Mouse (Mus musculus) gastrocnemius, postnatal 14 days (tissue): Measurements from ENCODE around the gene Nmrk2. TPM values are rescaled to one million over a fixed set of nuclear protein-coding genes. Genes with fewer than 3 reads are reported as not detected.
"Not testable (repeated sequence)": the region's sequence is repeated elsewhere in the genome, so short reads cannot be mapped to it uniquely, and the experiment has no call there.

Experiments used
- DNase-seq: peaks from one replicate; pipeline ENCODE4 v3.0.0; 2021; ENCODE audit warnings: mixed read lengths
- intact Hi-C: fragments of 180-260 bp; cut with DNase I; formaldehyde crosslinking; loops from one replicate; pipeline ENCODE4 v1.15.1; 2025; ENCODE audit warnings: low total_unique reads
- total RNA-seq, 2 experiments: library from RNA; stranded (reverse); gene quantifications; 2 replicates each; pipeline ENCODE4 v1.2.3; 2021

Gene Nmrk2
- total RNA-seq, 2 experiments from 2014 or later: 1.8 to 5.5 TPM

DNA sequence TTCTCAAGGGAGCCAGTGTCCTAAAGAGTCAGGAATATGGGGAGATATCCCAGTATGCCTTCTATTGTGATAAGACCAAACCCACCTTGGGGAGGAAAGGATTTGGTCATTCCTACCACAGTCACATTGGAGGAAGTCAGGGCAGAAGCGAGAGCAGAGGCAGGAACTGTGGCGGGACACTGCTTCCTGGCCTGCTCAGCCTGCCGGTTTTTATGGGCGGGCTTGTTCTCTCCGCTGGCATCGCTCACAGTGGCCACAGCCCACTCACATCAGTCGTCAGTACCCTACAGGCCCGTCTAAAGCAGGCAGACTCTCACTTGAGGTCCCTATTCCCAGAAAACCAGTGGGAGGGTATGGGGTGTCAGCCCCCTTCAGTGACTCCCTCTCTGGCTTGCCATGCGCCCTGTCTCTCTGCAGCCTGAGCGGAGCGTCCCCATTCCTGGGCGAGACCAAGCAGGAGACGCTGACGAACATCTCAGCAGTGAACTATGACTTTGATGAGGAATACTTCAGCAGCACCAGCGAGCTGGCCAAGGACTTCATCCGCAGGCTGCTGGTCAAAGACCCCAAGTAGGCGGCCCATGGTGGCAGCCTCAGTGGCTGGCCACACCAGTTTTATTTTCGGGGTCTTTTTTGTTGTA, 10.4 kb downstream of the Nmrk2 start:
- no peak for DNase-seq
- intact Hi-C loops: no loop called here

DNA sequence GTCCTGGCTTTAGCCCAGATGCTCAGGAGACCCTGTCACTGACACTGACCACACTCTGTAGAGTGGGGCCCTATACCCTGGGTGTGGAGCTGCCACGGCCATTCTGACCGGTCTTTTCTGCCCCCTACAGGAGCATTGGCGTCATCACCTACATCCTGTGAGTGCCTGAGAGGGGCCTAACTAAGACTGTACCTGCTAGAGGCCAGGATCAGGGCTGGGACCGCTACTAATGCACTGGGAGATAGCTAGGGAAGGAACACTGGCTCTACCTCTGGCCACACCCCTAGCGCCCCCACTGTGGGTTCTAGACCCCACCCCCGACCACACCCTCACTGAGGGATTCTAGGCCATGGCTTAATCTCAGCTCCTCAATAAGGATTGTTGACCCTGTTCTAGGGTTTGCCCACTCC, 10.9 kb downstream of the Nmrk2 start:
- no peak for DNase-seq
- intact Hi-C loops: no loop called here

DNA sequence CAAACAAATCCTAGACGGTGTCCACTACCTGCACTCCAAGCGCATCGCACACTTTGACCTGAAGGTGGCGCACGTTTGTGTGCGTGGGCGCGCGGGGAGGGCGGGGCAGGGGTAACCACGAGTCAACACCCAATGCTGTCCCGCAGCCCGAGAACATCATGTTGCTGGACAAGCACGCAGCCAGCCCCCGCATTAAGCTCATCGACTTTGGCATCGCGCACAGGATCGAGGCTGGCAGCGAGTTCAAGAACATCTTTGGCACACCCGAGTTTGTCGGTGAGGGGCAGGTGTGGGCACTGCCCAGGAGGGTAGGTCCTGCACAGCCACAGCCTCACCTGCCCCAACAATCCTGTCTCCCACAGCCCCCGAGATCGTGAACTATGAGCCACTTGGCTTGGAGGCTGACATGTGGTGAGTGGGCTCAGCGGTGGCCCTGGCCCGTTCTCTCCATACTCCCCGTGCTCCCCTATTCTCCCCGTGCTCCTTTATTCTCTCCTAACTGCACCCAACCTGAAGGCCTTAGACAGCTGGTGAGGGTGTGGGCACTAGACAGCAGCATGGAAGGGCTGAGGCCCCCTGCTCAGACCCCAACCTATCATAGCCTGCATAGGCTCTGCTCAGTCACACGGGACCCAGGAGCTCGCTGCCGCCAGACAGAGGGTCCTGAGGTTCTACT, 11.5 kb downstream of the Nmrk2 start:
- DNase-seq: no peak
- intact Hi-C loops: no loop called here

DNA sequence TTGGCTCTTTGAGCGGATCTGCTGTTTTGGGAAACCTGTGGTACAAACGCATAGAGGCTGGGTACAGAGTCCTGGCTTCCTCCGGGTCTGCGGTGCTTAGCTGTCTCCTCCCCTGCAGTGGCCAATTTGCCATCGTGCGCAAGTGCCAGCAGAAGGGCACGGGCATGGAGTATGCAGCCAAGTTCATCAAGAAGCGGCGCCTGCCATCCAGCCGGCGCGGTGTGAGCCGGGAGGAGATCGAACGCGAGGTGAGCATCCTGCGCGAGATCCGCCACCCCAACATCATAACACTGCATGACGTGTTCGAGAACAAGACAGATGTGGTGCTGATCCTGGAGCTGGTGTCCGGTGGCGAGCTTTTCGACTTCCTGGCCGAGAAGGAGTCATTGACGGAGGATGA, 12.0 kb downstream of the Nmrk2 start:
- intact Hi-C loops: no loop called here
- DNase-seq: no peak

DNA sequence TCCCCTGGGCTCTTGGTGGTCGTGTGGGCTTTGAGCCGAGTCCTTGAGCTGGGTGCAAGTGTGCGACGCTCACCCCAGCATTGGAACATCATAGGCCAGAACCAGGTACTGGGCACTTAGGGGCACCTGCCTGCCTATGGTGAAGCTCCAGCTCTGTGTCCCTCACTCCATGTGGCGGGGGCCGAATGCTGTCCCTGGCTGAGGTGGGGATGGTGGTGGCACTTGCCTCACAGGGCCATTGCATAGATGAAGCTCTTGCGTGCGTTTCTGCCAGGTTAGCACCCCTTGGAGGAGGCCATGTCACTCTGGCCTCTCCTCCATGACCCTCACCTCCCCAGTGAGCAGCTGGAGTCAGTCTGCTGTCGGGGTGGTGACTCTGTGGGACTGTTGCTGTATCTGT, 14.7 kb downstream of the Nmrk2 start:
- no peak for DNase-seq
- intact Hi-C loops: no loop called here

DNA sequence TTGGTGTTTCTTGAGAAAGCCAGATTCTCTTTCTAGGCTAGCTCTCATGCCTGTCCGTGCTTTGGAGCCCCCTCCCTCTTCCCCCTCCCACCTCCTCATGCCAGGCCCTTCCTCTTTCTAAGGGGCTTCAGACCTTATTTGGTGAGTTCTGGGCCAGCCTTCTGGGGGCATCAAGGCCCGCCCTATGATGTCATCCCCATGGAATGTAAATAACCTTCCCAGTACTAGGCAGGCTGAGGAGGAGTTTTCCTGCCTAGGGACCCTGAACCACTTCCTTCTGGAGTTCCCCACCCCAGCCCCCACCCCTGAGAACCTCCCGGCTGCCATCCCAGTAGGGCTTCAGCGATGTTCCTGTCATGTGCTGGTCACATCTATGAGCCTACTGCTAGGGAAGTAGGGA, 17.1 kb downstream of the Nmrk2 start:
- intact Hi-C loops: no loop called here
- DNase-seq: no peak

DNA sequence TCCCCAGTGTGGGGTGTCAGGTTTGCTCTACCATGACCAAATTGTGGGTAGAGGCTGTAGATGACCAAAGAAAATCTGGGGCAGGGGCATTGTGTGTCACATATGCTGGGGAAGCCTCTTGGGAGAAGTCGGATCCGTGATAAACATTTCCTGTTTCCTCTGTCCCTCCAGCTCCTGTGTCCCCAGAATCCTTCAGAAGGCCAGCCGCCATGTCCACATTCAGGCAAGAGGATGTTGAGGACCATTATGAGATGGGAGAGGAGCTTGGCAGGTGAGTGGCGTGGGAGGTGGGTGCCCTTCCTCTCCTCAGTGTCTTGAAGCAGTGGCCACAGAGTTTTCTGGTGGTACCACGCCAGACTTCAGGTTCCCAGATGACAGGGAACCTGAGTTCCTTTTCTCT, 18.0 kb downstream of the Nmrk2 start, which contains the start of gene 4930442H23Rik:
Gene 4930442H23Rik (minus strand): TSS at position 45 of the 400 bp plus-strand sequence.
- intact Hi-C loops: no loop called here
- no peak for DNase-seq

DNA sequence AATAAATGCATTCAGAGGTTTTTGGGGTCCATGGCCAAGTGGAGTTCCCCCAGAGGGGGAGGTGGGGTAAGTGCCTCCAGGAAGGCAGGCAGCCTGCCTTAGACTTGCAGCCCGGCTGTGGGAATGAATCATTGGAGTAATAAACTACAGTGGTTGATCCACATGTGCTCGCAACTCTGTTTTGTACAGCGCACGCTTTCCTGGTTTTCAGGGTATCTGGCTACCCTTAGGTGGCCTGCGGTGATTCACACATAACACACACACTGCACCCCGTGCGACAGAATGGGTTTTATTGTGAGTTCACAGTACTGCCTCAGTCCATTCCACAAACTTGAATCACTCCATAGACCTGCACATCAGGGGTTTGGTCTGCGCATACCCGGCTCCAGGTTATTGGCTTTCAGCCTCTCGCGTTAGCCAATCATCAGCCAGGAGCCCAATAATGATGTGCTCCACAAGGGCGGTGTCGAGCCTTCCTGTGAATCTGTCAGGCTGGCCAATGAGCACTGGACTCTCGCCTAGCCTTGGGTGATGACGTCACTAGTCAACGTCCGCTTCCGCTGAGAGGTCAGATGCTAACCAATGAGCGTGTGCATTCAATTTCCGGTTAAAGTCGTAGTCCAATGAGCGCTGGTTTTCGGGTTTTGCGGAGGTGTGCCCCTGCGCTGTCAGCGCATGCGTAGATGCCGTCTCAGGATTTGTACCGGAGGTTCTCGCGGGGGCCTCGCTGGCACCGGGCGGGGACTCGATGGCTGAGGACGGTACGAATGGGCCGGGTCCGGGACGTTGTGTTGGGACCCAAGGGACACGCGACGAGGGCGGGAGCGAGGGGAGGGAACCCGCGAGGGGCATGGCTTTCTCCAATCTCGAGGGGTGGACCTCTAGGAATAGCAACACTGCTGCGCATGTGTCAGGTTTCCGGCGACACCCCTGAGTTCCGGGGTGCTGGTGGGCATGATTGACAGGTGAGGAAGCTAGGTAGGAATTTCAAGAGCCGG, 19.2 kb downstream of the Nmrk2 start, which contains the start of gene Dapk3:
Gene Dapk3 (plus strand): TSS at position 670 of the 998 bp plus-strand sequence.
- intact Hi-C loops: no loop called here
- peak; percentile 93 for DNase-seq

DNA sequence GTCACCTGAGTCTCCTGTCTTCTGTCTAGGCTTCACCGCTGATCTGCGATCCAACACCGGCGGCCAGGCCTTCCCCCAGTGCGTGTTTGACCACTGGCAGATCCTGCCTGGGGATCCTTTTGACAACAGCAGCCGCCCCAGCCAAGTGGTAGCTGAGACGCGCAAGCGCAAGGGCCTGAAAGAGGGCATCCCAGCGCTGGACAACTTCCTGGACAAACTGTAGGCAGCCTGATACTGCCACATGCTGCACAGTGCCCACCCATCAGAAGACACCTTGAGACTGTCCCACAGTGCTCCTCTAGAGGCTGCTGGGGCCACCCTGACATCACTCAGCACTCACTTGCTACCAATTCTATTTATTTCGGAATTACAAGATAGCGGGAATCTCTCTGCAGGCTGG, 20.0 kb downstream of the Nmrk2 start:
- intact Hi-C loops, DNase-seq: not testable (repeated sequence)

DNA sequence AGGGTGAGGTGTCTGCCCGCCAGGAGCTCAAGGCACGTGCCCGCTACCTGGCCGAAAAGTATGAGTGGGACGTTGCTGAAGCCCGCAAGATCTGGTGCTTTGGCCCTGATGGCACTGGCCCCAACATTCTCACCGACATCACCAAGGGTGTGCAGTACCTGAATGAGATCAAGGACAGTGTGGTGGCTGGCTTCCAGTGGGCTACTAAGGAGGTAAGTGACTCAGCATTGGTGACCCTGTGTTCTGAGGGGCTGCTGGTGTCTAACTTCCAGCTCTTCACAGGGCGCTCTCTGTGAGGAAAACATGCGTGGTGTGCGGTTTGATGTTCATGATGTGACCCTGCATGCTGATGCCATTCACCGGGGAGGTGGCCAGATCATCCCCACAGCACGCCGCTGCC, 20.9 kb downstream of the Nmrk2 start:
- intact Hi-C loops: no loop called here
- DNase-seq: no peak

DNA sequence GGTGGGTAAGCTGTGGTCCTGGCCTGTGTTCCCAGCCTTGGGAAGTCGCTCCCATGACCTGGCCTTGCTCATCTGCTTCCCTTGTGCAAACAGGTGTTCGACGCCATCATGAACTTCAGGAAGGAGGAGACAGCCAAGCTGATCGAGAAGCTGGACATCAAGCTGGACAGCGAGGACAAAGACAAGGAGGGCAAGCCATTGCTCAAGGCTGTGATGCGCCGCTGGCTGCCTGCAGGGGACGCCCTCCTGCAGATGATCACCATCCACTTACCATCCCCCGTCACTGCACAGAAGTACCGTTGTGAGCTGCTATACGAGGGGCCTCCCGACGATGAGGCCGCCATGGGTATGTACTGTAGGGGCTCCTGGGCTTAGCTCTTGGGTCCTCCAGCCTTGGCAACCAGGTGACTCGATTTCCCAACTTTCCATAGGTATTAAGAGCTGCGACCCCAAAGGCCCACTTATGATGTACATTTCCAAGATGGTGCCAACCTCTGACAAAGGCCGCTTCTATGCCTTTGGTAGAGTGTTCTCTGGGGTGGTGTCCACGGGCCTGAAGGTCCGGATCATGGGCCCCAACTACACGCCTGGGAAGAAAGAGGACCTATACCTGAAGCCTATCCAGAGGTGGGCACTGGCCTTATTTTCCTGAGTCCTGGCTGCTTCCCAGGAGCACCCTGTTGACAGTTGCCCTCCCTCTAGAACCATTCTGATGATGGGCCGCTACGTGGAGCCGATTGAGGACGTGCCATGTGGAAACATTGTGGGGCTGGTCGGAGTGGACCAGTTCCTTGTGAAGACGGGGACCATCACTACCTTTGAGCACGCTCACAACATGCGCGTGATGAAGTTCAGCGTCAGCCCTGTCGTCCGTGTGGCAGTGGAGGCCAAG, 22.2 kb downstream of the Nmrk2 start:
- DNase-seq: no peak
- intact Hi-C loops: no loop called here

DNA sequence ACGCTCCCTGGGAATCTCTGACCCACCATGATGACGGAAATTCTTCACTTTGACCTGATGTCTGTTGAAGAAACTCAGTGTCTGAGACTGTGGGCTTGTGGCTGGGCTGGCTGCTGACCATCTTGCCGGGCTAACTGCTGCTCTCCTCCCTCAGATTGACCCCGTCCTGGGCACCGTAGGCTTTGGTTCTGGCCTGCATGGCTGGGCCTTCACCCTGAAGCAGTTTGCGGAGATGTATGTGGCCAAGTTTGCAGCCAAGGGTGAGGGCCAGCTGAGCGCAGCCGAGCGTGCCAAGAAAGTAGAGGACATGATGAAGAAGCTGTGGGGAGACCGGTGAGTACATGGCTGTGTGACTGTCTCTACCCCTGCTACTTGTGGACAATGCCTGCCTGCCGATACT, 22.9 kb downstream of the Nmrk2 start:
- intact Hi-C loops: no loop called here

DNA sequence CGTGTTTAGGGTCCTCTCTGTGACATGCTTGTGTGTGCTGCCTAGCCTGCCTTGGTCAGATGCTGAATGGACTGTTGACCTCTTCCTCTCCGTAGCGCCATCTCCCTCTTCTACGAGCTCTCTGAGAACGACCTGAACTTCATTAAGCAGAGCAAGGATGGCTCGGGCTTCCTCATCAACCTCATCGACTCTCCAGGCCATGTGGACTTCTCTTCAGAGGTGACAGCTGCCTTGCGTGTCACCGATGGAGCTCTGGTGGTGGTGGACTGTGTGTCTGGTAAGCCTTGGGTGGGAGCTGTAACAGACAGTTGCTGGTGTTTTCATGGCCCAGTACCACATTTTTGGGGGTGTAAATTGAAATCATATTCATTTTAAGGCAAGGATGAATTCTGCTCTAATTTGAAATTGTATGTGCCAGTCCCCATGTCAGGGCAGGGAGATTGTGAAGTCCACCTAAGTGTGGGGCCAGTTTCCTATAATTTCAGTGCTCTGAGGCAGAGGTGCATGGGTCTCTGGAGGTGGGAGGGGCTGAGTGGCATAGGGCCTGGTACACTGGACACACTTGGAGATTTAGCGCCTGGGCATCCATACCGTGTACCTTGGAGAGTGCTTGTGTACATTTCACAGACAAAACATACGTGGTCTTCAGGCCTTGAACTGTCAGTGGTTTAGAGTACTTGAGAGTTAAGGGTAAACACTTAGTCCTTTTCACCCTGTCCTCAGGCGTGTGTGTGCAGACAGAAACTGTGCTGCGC, 23.7 kb downstream of the Nmrk2 start:
- DNase-seq: no peak
- intact Hi-C loops: no loop called here

More for the DNA sequence above, 22.9 kb downstream of the Nmrk2 start:
- DNase-seq: no peak

DNA sequence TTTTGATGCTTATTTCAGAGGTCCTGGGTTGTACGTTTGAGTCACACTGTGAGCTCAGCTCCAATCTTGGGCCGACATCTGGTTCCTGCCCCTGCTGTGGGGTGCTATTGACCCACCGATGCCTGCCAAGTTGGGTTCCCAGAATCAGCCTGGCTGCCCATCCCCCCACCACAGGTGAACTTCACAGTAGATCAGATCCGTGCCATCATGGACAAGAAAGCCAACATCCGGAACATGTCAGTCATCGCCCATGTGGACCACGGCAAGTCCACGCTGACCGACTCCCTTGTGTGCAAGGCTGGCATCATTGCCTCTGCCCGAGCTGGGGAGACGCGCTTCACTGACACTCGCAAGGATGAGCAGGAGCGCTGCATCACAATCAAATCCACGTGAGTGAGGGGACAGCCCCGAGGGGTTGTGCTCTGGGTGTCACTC, 24.3 kb downstream of the Nmrk2 start:
- intact Hi-C loops: no loop called here
- DNase-seq: no peak

DNA sequence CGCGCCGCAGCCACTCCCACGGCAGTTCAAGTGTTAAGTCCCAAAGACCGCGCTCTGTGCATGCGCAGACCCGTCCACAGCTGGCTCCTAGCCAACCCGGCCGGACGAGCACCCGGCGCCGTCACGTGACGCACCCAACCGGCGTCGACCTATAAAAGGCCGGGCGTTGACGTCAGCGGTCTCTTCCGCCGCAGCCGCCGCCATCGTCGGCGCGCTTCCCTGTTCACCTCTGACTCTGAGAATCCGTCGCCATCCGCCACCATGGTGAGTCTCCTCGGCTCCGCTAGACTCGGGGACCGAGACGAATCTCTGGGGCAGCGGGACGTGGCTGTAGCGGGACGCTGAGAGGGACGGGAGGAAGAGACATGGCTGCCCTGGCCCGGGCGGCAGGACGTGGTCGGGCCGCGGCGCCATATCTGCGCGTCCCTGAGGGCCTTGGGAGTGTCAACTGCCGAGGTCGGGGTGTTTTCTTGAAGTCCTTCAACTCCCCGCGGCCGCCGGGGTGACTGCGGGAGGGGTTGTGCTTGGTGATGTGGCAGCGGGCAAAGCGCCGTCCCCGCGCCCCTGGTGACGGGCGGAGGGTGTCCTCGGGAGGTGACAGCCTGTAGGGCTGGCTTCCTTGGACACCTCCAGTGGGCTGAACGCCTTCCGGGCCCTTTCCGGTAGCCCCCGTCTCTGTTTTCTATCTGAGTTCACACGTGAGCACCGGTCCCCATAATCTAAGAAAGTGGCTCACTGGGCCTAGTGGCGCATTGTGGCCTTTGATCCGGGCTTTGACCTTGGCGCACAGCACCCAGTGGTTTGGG, 25.2 kb downstream of the Nmrk2 start, which contains the start of gene Eef2:
Gene Eef2 (plus strand): TSS at position 166 of the 806 bp plus-strand sequence.
- intact Hi-C loops: no loop called here
- DNase-seq: peak; percentile 100

DNA sequence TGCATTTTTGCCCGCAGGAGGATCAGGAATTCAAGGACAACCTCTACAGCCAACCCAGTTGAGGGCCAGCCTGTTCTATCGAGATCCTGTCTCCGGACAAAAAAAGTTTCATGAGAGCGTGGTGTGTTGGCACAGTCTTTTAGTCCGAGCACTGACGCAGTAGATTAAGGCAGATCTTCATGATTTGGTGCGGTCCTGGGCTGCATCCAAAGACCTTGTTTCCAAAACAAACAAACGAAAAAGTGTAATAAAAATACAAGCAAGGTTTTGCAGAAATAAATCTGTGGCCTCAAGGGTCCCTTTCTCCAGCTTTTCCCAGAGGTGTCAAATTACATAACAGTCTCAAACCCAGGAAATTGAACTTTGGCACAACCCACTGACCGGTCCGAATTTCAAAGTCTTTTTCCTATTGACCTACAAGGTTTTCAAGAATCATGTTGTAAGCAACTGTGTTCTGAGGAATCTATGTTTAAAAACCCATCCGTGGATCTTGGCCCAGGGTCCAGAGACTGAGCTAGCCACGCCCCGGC, 25.9 kb downstream of the Nmrk2 start:
- intact Hi-C loops: no loop called here
- DNase-seq: peak; percentile 61

DNA sequence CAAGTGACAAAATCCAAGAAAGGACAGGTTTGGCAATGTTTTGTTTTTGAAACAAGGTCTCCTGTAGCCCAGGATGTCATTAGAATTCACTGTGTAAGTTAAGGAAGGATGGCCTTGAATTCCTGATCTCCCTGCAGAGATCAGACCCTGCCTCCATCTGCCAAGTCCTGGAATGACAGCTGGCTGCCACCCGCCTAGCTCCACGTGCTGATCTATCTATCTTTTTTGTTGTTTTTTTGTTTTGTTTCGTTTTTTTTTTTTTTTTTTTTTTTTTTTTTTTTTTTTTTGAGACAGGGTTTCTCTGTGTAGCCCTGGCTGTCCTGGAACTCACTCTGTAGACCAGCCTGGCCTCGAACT, 26.5 kb downstream of the Nmrk2 start:
- DNase-seq, intact Hi-C loops: not testable (repeated sequence)
